Mouse (Mus musculus) midbrain, embryonic 14.5 days (tissue): Measurements from ENCODE around the gene 1700016K19Rik. TPM values are rescaled to one million over a fixed set of nuclear protein-coding genes. Genes with fewer than 3 reads are reported as not detected.

ENCODE experiments used
- ATAC-seq: fragments of 200-750 bp; cut with Nextera tagmentation; 2 replicates; pipeline ENCODE4 v1.8.0; 2017; ENCODE audit warnings: moderate number of reproducible peaks, moderate library complexity; ENCODE audit not compliant: low FRiP score, low TSS enrichment
- DNase-seq: peaks from one replicate; pipeline ENCODE4 v3.0.0-alpha.2; 2015
- H3K27ac ChIP-seq: fragments of 300-500 bp; sonication (generic); replicated peaks from 2 replicates; pipeline ENCODE4 v1.5.1; 2014; ENCODE audit warnings: mild to moderate bottlenecking, low read depth, low read length, moderate library complexity
- H3K27me3 ChIP-seq: fragments of 300-500 bp; sonication (generic); 2 replicates; pipeline ENCODE4 v1.6.1; 2014; ENCODE audit warnings: low read length, control low read depth, mixed read lengths; ENCODE audit not compliant: control insufficient read depth, insufficient read depth
- H3K36me3 ChIP-seq: fragments of 300-500 bp; sonication (generic); 2 replicates; pipeline ENCODE4 v1.6.1; 2014; ENCODE audit warnings: low read length, control low read depth; ENCODE audit not compliant: control insufficient read depth, insufficient read depth
- H3K4me1 ChIP-seq: fragments of 300-500 bp; sonication (generic); 2 replicates; pipeline ENCODE4 v1.6.1; 2014; ENCODE audit warnings: mild to moderate bottlenecking, antibody characterized with exemption, low read length, control low read depth; ENCODE audit not compliant: control insufficient read depth, insufficient read depth
- H3K4me2 ChIP-seq: fragments of 300-500 bp; sonication (generic); 2 replicates; pipeline ENCODE4 v1.6.1; 2014; ENCODE audit warnings: mild to moderate bottlenecking, low read length, moderate library complexity
- H3K4me3 ChIP-seq: fragments of 300-500 bp; sonication (generic); replicated peaks from 2 replicates; pipeline ENCODE4 v1.5.1; 2014; ENCODE audit warnings: low read depth, low read length
- H3K9ac ChIP-seq: fragments of 300-500 bp; sonication (generic); replicated peaks from 2 replicates; pipeline ENCODE4 v1.6.1; 2014; ENCODE audit warnings: mild to moderate bottlenecking, low read length, moderate library complexity
- H3K9me3 ChIP-seq: fragments of 300-500 bp; sonication (generic); 2 replicates; pipeline ENCODE4 v1.6.1; 2016; ENCODE audit warnings: low read length, control low read depth, mixed read lengths; ENCODE audit not compliant: control insufficient read depth
- WGBS: fragments of 180-500 bp; shearing (Covaris S2); extraction: QIAGEN DNeasy Blood & Tissue Kit; methylation state at CpG from one replicate; pipeline ENCODE4 v1.1.7; 2014; 5-methylcytosine and 5-hydroxymethylcytosine counted together
- polyA plus RNA-seq: library from polyadenylated mRNA; unstranded; fragments of >200 nt; fragmentation: Nextera tagmentation; extraction: Ambion mirVana; gene quantifications from 2 replicates; pipeline ENCODE4 v1.2.1, GENCODE M21; 2014

The 1700016K19Rik gene
- polyA plus RNA-seq, 1 experiment from 2014 or later, result 2.1 TPM

DNA sequence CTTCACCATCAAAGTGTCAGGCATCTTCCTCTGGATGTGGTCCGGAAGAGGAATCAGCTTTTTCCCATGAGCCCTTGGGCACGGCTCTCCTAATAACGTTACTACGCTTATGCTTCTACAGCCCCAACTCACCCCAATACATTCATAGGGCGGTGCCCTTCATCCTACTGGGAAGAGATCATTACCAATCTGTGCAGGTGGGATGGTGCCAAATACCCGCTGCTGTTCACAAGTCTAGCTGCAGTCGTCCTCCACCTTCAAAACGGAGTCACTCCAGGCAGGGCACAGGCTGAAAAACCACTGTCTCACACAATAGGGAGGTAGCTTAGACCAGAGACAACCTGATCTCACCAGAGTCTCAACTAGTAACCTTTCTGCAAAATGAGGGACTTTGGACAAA is 35.5 kb downstream of the 1700016K19Rik start:
- DNase-seq (no peak), ATAC-seq (no peak)
- no peaks in the 10 kb centered on the region for H3K4me1 ChIP-seq
- WGBS, result 88% methylated on average over 8 of the region's 8 CpGs
- H3K9me3 ChIP-seq, result no peaks in the 10 kb centered on the region
- H3K27ac ChIP-seq, result no peak overlapping the region
- H3K9ac ChIP-seq, result no peak overlapping the region
- H3K4me3 ChIP-seq, result no peak overlapping the region
- H3K4me2 ChIP-seq, result no peak overlapping the region
- H3K36me3 ChIP-seq, result no peaks in the 10 kb centered on the region
- no peaks in the 10 kb centered on the region for H3K27me3 ChIP-seq

DNA sequence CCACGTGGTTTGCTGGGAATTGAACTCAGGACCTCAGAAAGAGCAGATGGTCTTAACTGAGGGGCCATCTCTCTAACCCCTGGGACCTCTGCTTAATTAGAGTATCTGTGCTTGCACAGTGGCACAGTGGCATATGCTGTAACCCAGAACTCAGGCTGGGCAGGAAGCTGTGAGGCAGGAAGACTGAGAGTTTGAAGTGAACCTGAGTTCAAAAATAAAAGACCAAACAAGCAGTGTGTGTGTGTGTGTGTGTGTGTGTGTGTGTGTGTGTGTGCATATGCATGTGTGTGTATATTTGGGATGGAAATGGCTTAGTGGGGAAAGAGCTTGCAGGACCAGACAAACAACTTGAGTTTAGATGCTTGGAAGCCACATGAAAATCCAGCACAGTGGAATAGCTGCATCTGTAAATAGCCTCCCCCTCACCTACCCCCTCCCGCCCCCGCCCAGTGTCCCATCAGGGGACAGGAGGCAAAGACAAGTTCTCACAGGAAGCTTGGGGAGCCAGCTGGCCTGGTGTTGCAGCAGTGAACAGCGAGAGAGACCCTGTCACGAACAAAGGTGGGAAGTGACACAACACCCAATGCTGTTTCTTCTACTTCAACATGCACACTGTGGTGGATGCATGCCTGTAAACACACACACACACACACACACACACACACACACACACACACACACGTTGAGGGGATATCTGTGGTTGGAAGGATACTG is 38.0 kb downstream of the 1700016K19Rik start:
- H3K27ac ChIP-seq, result no peak overlapping the region
- H3K4me1 ChIP-seq, result no peaks in the 10 kb centered on the region
- 45% methylated on average over 6 of the region's 6 CpGs for WGBS
- H3K9ac ChIP-seq, result no peak overlapping the region
- no peak overlapping the region for H3K4me2 ChIP-seq
- DNase-seq (no peak), ATAC-seq (no peak)
- H3K27me3 ChIP-seq, result no peaks in the 10 kb centered on the region
- no peaks in the 10 kb centered on the region for H3K9me3 ChIP-seq
- H3K4me3 ChIP-seq, result no peak overlapping the region
- H3K36me3 ChIP-seq, result no peaks in the 10 kb centered on the region

DNA sequence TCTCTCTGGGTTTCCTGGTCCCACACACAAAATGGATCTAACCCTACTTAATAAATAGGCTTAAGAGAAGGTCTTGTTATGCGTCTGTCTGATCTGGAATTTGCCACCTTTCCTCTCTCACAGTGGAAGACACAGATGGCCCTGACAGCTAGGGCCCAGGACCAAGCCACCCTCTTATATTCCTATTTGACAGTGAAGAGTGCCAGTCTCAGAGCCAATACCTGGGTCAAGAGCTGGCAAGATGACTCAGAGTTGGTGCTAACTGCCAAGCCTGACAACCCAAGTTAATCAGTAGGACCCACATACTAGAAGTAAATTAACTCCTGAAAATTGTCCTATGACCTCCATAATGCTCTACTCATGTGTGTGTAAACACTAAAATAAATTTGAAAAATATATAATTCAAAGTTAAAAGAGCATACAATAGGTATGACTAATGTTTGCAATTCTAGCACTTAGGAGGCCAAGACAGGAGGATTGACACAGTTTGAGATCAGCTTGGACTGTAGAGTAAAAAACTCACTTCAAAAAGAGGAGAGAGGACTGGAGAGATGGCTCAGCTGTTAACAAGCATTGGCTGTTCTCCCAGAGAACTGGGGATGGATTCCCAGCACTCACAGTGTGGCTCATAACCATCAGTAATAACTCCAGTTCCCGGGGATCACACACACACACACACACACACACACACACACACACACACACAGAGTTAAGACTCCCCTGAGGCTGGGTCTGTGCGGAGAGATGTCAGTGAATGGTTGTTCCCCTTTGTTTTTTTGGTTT is 39.8 kb downstream of the 1700016K19Rik start:
- H3K27me3 ChIP-seq, result no peaks in the 10 kb centered on the region
- 84% methylated on average over 3 of the region's 3 CpGs for WGBS
- no peak overlapping the region for H3K9ac ChIP-seq
- ATAC-seq, result no peak
- no peaks in the 10 kb centered on the region for H3K4me1 ChIP-seq
- no peak for DNase-seq
- H3K4me3 ChIP-seq, result no peak overlapping the region
- no peak overlapping the region for H3K27ac ChIP-seq
- H3K9me3 ChIP-seq, result no peaks in the 10 kb centered on the region
- H3K4me2 ChIP-seq, result no peak overlapping the region
- no peaks in the 10 kb centered on the region for H3K36me3 ChIP-seq

DNA sequence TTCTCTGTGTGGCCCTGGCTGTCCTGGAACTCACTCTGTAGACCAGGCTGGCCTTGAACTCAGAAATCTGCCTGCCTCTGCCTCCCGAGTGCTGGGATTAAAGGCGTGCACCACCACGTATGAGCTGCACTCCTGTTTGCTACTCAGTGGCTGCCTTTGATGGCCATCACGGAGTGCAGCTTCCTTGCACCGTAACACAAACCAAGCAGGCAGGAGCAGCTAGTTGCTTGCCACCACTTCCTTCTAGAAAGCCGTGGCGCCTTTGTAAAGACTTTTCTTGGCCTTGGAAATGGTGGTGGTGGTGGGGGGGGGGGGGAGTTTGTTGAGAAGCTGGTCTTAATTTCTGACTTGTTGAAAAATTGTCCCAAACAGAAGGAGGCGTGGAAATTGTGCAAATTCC is 40.4 kb downstream of the 1700016K19Rik start:
- WGBS, result 90% methylated on average over 8 of the region's 8 CpGs
- ATAC-seq, result no peak
- no peaks in the 10 kb centered on the region for H3K27me3 ChIP-seq
- no peak overlapping the region for H3K4me3 ChIP-seq
- H3K27ac ChIP-seq, result no peak overlapping the region
- no peaks in the 10 kb centered on the region for H3K4me1 ChIP-seq
- peaks cover 6% of the 10 kb centered on the region for H3K36me3 ChIP-seq
- H3K4me2 ChIP-seq, result no peak overlapping the region
- DNase-seq, result no peak
- no peak overlapping the region for H3K9ac ChIP-seq
- no peaks in the 10 kb centered on the region for H3K9me3 ChIP-seq

DNA sequence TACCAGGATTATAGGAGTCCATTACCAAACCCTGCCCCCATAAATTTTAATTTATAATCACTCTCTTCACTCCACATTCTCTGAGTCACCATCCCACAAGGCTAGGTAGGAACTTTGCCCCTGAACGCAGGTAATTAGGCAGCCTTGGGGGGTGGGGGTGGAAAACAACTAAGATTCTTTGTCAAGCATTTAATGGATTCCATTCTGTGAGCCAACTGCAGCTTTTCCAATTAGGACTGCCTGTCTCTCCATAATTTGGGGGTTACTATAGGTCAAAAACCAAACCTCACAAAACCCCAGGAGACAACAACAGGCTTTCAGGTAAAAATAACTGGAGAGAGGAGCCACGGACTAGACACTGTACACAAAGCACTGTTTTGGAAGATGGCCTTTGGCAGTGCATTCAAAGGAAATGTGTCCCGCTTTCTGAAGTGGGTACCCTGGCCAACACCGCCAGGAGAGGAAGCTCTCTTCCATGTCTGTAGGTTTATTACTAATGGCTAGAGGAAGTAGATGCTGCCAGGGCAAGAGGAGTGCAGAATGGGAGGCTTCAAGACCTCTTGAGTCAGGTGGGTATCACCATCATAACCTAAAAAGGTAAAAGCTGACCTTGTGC is 41.2 kb downstream of the 1700016K19Rik start:
- 84% methylated on average over 4 of the region's 4 CpGs for WGBS
- no peak for DNase-seq
- Histone ChIP-seq H3K9me3 (no peaks in the 10 kb centered on the region), H3K27me3 (no peaks in the 10 kb centered on the region), H3K4me2 (no peak overlapping the region), H3K4me1 (no peaks in the 10 kb centered on the region), H3K9ac (no peak overlapping the region), H3K27ac (no peak overlapping the region), H3K36me3 (peaks cover 9% of the 10 kb centered on the region), H3K4me3 (no peak overlapping the region)
- ATAC-seq, result no peak

DNA sequence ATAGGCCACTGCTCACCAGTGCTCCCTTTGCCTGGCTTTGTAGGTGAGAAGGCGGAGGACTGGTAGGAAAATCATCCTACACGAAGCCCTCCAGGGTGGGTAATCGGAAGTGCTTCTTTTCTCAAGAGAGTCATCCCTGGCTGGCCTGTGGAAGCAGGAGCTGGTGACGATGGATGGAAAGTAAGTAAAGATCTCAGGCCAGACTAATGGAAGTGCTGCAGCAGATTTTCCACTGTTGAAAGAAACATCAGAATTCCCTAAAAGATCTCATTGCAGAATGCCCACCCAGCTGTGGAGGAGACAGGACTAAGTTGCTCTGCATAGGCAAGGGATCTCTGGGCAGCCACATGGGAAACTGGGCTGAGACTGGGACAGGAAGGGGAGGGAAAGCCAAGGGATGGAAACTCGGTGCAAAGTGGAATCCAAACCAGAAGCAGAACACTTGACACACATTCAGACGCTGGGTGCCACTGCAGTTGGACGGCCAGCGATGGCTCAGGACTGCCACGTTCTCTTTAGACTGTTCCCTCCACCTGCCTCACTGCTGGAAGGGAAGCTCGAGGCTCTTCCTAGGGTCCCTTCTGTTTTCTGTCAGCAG is 42.4 kb downstream of the 1700016K19Rik start:
- Histone ChIP-seq H3K9ac (no peak overlapping the region), H3K27ac (no peak overlapping the region), H3K4me2 (no peak overlapping the region), H3K4me1 (no peaks in the 10 kb centered on the region), H3K27me3 (no peaks in the 10 kb centered on the region), H3K36me3 (peaks cover 18% of the 10 kb centered on the region), H3K4me3 (no peak overlapping the region), H3K9me3 (no peaks in the 10 kb centered on the region)
- DNase-seq, result no peak
- ATAC-seq, result no peak
- WGBS, result 68% methylated on average over 10 of the region's 10 CpGs

DNA sequence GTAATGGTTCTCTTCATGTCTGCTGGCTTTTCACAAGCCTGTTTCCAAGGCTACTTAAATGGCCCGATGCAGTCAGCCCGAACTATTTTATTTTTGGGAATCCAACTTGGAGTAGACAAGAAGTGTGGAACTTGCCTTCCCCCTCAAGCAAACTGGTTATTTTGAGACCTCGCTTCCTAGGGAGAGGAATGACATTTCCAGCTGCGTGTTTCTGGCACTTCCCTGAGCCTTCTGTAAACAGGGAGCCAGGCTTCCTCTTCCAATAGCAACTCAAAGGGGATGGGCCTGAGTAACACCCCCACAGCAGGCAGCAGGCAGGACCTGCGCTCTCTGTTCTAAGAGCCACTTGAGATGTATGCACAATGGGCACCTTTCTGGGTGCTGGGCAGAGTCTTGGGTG is 43.2 kb downstream of the 1700016K19Rik start:
- Histone ChIP-seq H3K36me3 (peaks cover 24% of the 10 kb centered on the region), H3K9me3 (no peaks in the 10 kb centered on the region), H3K27me3 (no peaks in the 10 kb centered on the region), H3K4me1 (no peaks in the 10 kb centered on the region), H3K9ac (no peak overlapping the region), H3K4me3 (no peak overlapping the region), H3K27ac (no peak overlapping the region), H3K4me2 (no peak overlapping the region)
- ATAC-seq, result no peak
- WGBS, result 50% methylated on average over 5 of the region's 5 CpGs
- no peak for DNase-seq

DNA sequence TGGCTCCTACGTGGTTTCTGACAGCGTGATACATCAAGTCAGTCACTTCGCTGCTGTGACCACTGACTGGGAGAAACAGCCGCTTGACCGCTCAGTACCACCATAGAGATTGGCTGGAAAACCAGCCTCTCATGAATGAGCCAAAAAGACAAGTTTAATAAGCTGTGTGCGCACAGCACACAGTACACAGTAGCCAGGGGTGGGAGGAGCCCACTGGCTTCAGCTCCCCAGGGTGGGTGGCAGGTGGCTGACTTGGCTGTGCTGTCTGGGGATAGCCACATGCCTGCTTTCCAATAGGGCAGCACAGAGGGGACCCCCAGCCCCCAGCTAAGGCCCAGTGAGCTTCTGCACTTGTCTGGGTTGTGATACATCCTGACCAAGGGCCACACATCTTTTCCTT is 44.8 kb downstream of the 1700016K19Rik start:
- ATAC-seq (no peak), DNase-seq (peak; percentile 35)
- no peaks in the 10 kb centered on the region for H3K4me1 ChIP-seq
- H3K36me3 ChIP-seq, result peaks cover 25% of the 10 kb centered on the region
- no peaks in the 10 kb centered on the region for H3K27me3 ChIP-seq
- H3K4me2 ChIP-seq, result no peak overlapping the region
- H3K4me3 ChIP-seq, result no peak overlapping the region
- H3K27ac ChIP-seq, result no peak overlapping the region
- H3K9ac ChIP-seq, result no peak overlapping the region
- WGBS, result 70% methylated on average over 6 of the region's 6 CpGs
- H3K9me3 ChIP-seq, result no peaks in the 10 kb centered on the region
